Mouse (Mus musculus) erythroblast, embryonic 14.5 days (primary cell): ENCODE measurements around the gene Apbb1ip. TPM values are rescaled to one million over a fixed set of nuclear protein-coding genes. Genes with fewer than 3 reads are reported as not detected.
A peak's percentile ranks its signal among the peaks of the same experiment; 100 is the strongest.
"Not testable (repeated sequence)": the region's sequence is repeated elsewhere in the genome, so short reads cannot be mapped to it uniquely, and the experiment has no call there.

Source experiments
- H3K27me3 ChIP-seq: 2 replicates; pipeline ENCODE4 v1.6.1; 2012; ENCODE audit warnings: inconsistent platforms; ENCODE audit not compliant: control insufficient read depth
- H3K36me3 ChIP-seq: 2 replicates; pipeline ENCODE4 v1.6.1; 2012; ENCODE audit warnings: mild to moderate bottlenecking, inconsistent platforms; ENCODE audit not compliant: control insufficient read depth
- H3K4me1 ChIP-seq: 2 replicates; pipeline ENCODE4 v1.6.1; 2012; ENCODE audit warnings: inconsistent platforms; ENCODE audit not compliant: control insufficient read depth
- H3K4me3 ChIP-seq: replicated peaks from 2 replicates; pipeline ENCODE3; 2012; ENCODE audit warnings: moderate library complexity, mild to moderate bottlenecking, inconsistent platforms
- H3K9me3 ChIP-seq: 2 replicates; pipeline ENCODE4 v1.6.1; 2012; ENCODE audit warnings: low read length, inconsistent platforms, mixed read lengths; ENCODE audit not compliant: control insufficient read depth
- GATA1 ChIP-seq: IDR thresholded peaks from 2 replicates; pipeline ENCODE4 v1.6.1; 2012; ENCODE audit warnings: low read length, inconsistent platforms, mixed read lengths
- TAL1 ChIP-seq: IDR thresholded peaks from 3 replicates; pipeline ENCODE4 v1.6.1; 2012; ENCODE audit warnings: low read length, inconsistent platforms, mixed read lengths
- polyA plus RNA-seq: library from polyadenylated mRNA; stranded (reverse); fragments of >175 nt; gene quantifications from 2 replicates; pipeline ENCODE4 v1.2.3, GENCODE M21; 2012

The Apbb1ip gene
- polyA plus RNA-seq, 1 experiment, result 1.5 TPM

DNA sequence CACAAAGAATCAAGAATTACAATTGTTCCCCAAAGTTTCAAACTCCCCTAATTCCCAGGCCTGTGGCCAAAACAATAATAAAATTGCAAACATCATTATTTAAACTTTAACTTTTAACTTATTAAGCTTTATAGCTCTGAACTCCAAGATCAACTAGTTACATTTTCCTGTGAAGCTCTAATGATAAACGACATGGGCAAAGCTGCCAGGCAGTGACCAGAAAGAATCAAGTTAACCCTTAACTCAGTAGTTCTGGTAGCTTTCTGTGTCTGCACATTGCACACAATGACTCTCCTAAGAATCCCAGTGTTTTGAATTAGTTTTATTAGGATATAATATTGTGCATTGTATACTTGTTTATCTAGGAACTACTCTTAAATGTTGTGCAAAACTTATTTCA lies 104.9 kb downstream of the Apbb1ip start:
- no peaks in the 10 kb centered on the region for H3K9me3 ChIP-seq
- H3K4me1 ChIP-seq, result no peaks in the 10 kb centered on the region
- no peaks in the 10 kb centered on the region for H3K27me3 ChIP-seq
- H3K36me3 ChIP-seq, result peaks cover 7% of the 10 kb centered on the region
- TF ChIP-seq GATA1, result no peak
- TF ChIP-seq TAL1, result no peak
- H3K4me3 ChIP-seq, result no peak overlapping the region

DNA sequence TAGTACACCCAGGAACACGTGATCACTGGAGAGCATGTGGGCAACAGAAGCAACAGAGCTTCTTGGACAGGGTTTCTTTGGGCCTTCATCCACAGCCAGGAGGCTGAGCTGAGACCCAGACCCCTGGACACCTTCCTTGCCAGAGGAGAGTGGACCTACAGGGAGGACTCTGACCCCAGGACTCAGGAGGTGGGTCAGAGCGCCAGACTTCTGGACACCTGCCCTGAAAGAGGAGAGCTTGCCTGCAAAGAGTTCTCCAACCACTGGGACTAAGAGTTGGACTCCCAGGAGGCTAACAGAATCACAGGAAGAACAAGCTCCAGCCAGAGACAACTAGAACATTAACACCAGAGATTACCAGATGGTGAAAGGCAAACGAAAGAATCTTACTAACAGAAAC lies 106.8 kb downstream of the Apbb1ip start:
- not testable (repeated sequence) for H3K4me3 ChIP-seq, H3K27me3 ChIP-seq, H3K4me1 ChIP-seq, H3K9me3 ChIP-seq, H3K36me3 ChIP-seq

- TF ChIP-seq TAL1 (no peak), GATA1 (peak; percentile 12; the same call in 1 of the 2 replicates)
- peaks cover 7% of the 10 kb centered on the region for H3K36me3 ChIP-seq
- no peaks in the 10 kb centered on the region for H3K27me3 ChIP-seq
- H3K4me1 ChIP-seq, result peaks cover 25% of the 10 kb centered on the region
- peak overlapping the region; percentile 99 for H3K4me3 ChIP-seq
- no peaks in the 10 kb centered on the region for H3K9me3 ChIP-seq
Observed at GRCm38 (mm10) chr2:22894932-22895281, 121.0 kb downstream of the Apbb1ip start.

GRCm38 (mm10) chr2:22895282-22896273 lies 121.7 kb downstream of the Apbb1ip start, which contains the start of gene Pdss1:
Gene Pdss1 (plus strand): TSS chr2:22895522.
- H3K36me3 ChIP-seq, result peaks cover 13% of the 10 kb centered on the region
- H3K4me1 ChIP-seq, result peaks cover 25% of the 10 kb centered on the region

DNA sequence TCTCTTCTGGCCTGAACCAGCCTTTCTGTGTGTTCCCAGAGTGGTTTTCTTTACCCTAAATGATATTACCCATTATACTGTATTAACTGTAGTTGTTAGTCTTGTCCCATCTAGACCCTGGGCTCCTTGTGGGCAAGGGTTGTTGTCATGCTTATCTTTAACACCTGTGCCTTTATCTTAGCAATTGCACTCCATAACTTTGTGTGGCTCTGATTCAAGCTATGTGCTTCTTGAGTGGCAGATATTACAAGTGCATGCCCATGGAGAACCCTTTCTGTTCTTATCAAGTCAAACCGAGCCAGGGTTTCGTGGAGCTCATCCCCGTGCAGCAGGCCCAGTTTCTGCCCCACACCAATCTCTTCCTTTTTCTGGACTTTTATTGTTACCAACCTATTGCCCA lies 130.1 kb downstream of the Apbb1ip start:
- Histone ChIP-seq H3K9me3 (no peaks in the 10 kb centered on the region), H3K4me1 (peaks cover 9% of the 10 kb centered on the region), H3K27me3 (no peaks in the 10 kb centered on the region), H3K4me3 (no peak overlapping the region), H3K36me3 (peaks cover 71% of the 10 kb centered on the region)
- TF ChIP-seq GATA1 (no peak), TAL1 (no peak)

More at GRCm38 (mm10) chr2:22895282-22896273, 121.7 kb downstream of the Apbb1ip start, which contains the start of gene Pdss1:
- TF ChIP-seq TAL1 (no peak), GATA1 (no peak)
- Histone ChIP-seq H3K9me3 (no peaks in the 10 kb centered on the region), H3K4me3 (peak within 1 kb of the TSS; percentile 99), H3K27me3 (no peaks in the 10 kb centered on the region)

GRCm38 (mm10) chr2:22914421-22914820 lies 140.5 kb downstream of the Apbb1ip start:
- peaks cover 77% of the 10 kb centered on the region for H3K36me3 ChIP-seq
- TF ChIP-seq TAL1, result no peak
- TF ChIP-seq GATA1, result no peak

DNA sequence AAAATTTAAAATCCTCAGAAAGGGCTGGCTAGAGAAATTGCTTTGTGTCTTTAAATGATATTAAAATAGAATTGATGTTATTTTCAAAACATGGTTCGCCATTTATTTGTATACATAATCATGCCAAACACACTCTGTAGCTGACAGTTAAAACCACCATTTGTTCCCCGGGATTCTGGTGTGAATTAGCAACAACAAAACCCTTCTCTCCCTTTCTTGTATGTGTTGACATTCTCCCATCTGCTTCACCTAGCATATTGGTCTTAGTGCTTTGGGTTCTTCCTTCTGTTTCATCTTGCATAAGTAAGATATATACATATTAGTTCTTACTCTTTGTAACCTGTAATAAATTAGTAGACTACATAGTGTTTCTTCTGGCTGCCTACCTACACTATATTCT lies 144.8 kb downstream of the Apbb1ip start:
- Histone ChIP-seq H3K36me3 (peaks cover 57% of the 10 kb centered on the region), H3K4me1 (no peaks in the 10 kb centered on the region), H3K4me3 (no peak overlapping the region), H3K9me3 (no peaks in the 10 kb centered on the region), H3K27me3 (no peaks in the 10 kb centered on the region)
- no peak for TF ChIP-seq TAL1
- no peak for TF ChIP-seq GATA1

More at GRCm38 (mm10) chr2:22914421-22914820, 140.5 kb downstream of the Apbb1ip start:
- Histone ChIP-seq H3K9me3 (no peaks in the 10 kb centered on the region), H3K4me1 (no peaks in the 10 kb centered on the region), H3K4me3 (no peak overlapping the region), H3K27me3 (no peaks in the 10 kb centered on the region)

Other genes with a start within 250 kb of the Apbb1ip start
- not detected in 2 replicates for gene Gad2, start 151.9 kb upstream of the Apbb1ip start, polyA plus RNA-seq
- 0.31 and 0.36 TPM in 2 replicates for gene Pdss1, start 121.4 kb downstream of the Apbb1ip start, polyA plus RNA-seq